In the genomic region with DNA sequence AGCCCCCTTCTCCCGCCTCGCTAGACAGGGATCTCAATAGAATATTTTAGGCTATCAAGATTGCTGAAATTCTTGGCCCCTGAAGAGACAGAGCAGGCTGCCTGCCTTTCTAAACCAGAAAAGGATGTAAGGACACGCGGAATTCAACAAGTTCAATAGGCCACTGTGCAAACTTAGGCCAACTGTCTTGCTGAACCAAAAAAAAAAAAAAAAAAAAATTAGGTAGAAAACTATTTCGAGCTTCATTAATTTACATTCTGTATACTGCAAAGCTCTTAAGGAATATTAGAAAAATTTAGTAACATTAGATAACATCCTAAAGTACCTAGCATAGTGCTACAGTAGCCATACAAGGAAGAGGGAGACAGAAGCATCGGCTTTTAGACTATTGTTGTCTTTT, we compare ENCODE assay signal across 8 mouse cellular contexts.
DNase-seq lines count a peak whose midpoint lies in the region; ATAC-seq and TF ChIP-seq lines count a peak whose summit lies in the region.

No protein-coding gene starts in this region.

- H3K27ac ChIP-seq in heart, embryonic 13.5 days (replicated peaks): peak overlapping the region; percentile 98
- no peak overlapping the region for H3K27ac ChIP-seq in ES-E14 (ENCODE audit: insufficient read depth, low read depth, low read length, poor library complexity, severe bottlenecking)
- 0 out of 2 replicates have a peak overlapping the region, but pooled peaks have one; percentile 82 for H3K27ac ChIP-seq in hindbrain, embryonic 11.5 days (ENCODE audit: low read depth, low read length)
- peak overlapping the region; percentile 96 for H3K27ac ChIP-seq in liver, postnatal 0 days (ENCODE audit: low read depth)

- H3K36me3 ChIP-seq in heart, embryonic 13.5 days: no peaks in the 10 kb centered on the region
- H3K36me3 ChIP-seq in ES-E14 (ENCODE audit: control insufficient read depth, insufficient read depth, low read length, poor library complexity, severe bottlenecking): no peaks in the 10 kb centered on the region
- no peaks in the 10 kb centered on the region for H3K36me3 ChIP-seq in hindbrain, embryonic 11.5 days (ENCODE audit: control insufficient read depth, insufficient read depth, low read length)
- no peaks in the 10 kb centered on the region for H3K36me3 ChIP-seq in liver, postnatal 0 days (replicated peaks; ENCODE audit: insufficient read depth, low read length)

- no peak for DNase-seq in heart, adult 9 months (ENCODE audit: low spot score in 2 of 2)
- no peak for DNase-seq in ES-E14 (ENCODE audit: low read depth, low spot score)
- no peak for DNase-seq in hindbrain, embryonic 11.5 days (ENCODE audit: low spot score)
- no peak for DNase-seq in liver, postnatal 0 days
- DNase-seq in adrenal gland, postnatal 36 days: no peak
- DNase-seq in ovary, postnatal 36 days (ENCODE audit: low spot score): no peak
- DNase-seq in spleen, postnatal 36 days (ENCODE audit: low spot score in 2 of 2): no peak

- TF ChIP-seq CTCF in liver, postnatal 0 days (IDR thresholded peaks at IDR 0.05; ENCODE audit: low read depth): no peak

- H3K4me2 ChIP-seq in heart, embryonic 13.5 days: peak overlapping the region; percentile 80
- peak overlapping the region; percentile 76 for H3K4me2 ChIP-seq in hindbrain, embryonic 11.5 days (replicated peaks; ENCODE audit: low read depth, low read length)
- peak overlapping the region; percentile 70 for H3K4me2 ChIP-seq in liver, postnatal 0 days (ENCODE audit: low read depth, low read length)

- H3K9me3 ChIP-seq in heart, embryonic 13.5 days: no peaks in the 10 kb centered on the region
- no peaks in the 10 kb centered on the region for H3K9me3 ChIP-seq in ES-E14 (ENCODE audit: control insufficient read depth, insufficient read depth, low read depth, low read length)
- no peaks in the 10 kb centered on the region for H3K9me3 ChIP-seq in hindbrain, embryonic 11.5 days (ENCODE audit: control insufficient read depth, low read length)
- H3K9me3 ChIP-seq in liver, postnatal 0 days (ENCODE audit: low read length): no peaks in the 10 kb centered on the region

- ATAC-seq in heart, embryonic 13.5 days (ENCODE audit: extremely low read depth, insufficient number of reproducible peaks, low FRiP score, low TSS enrichment): no peak
- ATAC-seq in hindbrain, embryonic 11.5 days (ENCODE audit: low FRiP score): no peak
- ATAC-seq in liver, postnatal 0 days: no peak

- WGBS in heart, embryonic 13.5 days: 30% methylated on average over 6 of the region's 6 CpGs
- WGBS in hindbrain, embryonic 11.5 days: 56% methylated on average over 6 of the region's 6 CpGs
- WGBS in liver, postnatal 0 days (ENCODE audit: insufficient replicate concordance): 26% methylated on average over 6 of the region's 6 CpGs

- H3K4me1 ChIP-seq in heart, embryonic 13.5 days: peaks cover 42% of the 10 kb centered on the region
- peaks cover 0 to 2% of the 10 kb centered on the region in 2 experiments; a peak in 1 of 4 replicates for H3K4me1 ChIP-seq in ES-E14 (ENCODE audit: control insufficient read depth in 2 of 2, insufficient read depth in 2 of 2, low read length in 2 of 2, poor library complexity in 1 of 2)
- peaks cover 7% of the 10 kb centered on the region; the same call in 1 of the 2 replicates for H3K4me1 ChIP-seq in hindbrain, embryonic 11.5 days (replicated peaks; ENCODE audit: control insufficient read depth, insufficient read depth, low read length)
- 0 out of 2 replicates have a peak, but pooled peaks cover 7% of the 10 kb centered on the region for H3K4me1 ChIP-seq in liver, postnatal 0 days (ENCODE audit: insufficient read depth)

- TF ChIP-seq EP300 in liver, postnatal 0 days (IDR thresholded peaks at IDR 0.05; ENCODE audit: low read depth): no peak

- H3K27me3 ChIP-seq in heart, embryonic 13.5 days (replicated peaks): no peaks in the 10 kb centered on the region
- no peaks in the 10 kb centered on the region for H3K27me3 ChIP-seq in hindbrain, embryonic 11.5 days (ENCODE audit: control insufficient read depth, insufficient read depth, low read length)
- H3K27me3 ChIP-seq in liver, postnatal 0 days (ENCODE audit: insufficient read depth, low read length): peaks cover 35% of the 10 kb centered on the region

- in situ Hi-C loops in ES-E14 (cut with MboI; ENCODE audit: low sequenced_read_pairs in 2 of 2, unreplicated experiment in 2 of 2): no loop called here

- H3K4me3 ChIP-seq in heart, embryonic 13.5 days: peak overlapping the region; percentile 89
- H3K4me3 ChIP-seq in ES-E14 (ENCODE audit: insufficient read depth in 1 of 2, low read depth in 1 of 2, low read length in 2 of 2, poor library complexity in 1 of 2, severe bottlenecking in 1 of 2): peak overlapping the region in 1 of 2 experiments; percentile 91; a peak in 1 of 4 replicates
- H3K4me3 ChIP-seq in hindbrain, embryonic 11.5 days (ENCODE audit: low read depth, low read length): peak overlapping the region; percentile 86; the same call in 1 of the 2 replicates
- peak overlapping the region; percentile 61; the same call in 1 of the 2 replicates for H3K4me3 ChIP-seq in liver, postnatal 0 days (ENCODE audit: low read depth, low read length)

- peak overlapping the region; percentile 96 for H3K9ac ChIP-seq in heart, embryonic 13.5 days
- peak overlapping the region; percentile 76; the same call in 1 of the 2 replicates for H3K9ac ChIP-seq in ES-E14 (ENCODE audit: insufficient read depth, low read depth, low read length, poor library complexity, severe bottlenecking)
- H3K9ac ChIP-seq in hindbrain, embryonic 11.5 days (ENCODE audit: low read depth, low read length): peak overlapping the region; percentile 84; the same call in 1 of the 2 replicates
- no peak overlapping the region for H3K9ac ChIP-seq in liver, postnatal 0 days (replicated peaks)

TF ChIP-seq in ES-E14, 5 proteins besides CTCF, POLR2A, EP300 and RAD21:
- TF ChIP-seq ZC3H11A (IDR thresholded peaks at IDR 0.05; ENCODE audit: borderline replicate concordance, low read depth, low read length) (no peak), CHD2 (IDR thresholded peaks at IDR 0.05; ENCODE audit: low read depth, low read length) (no peak), HCFC1 (IDR thresholded peaks at IDR 0.05; ENCODE audit: borderline replicate concordance, insufficient read depth, low read length) (no peak), ZNF384 (IDR thresholded peaks at IDR 0.05; ENCODE audit: low read depth, low read length) (peak; percentile 93), MAFK (IDR thresholded peaks at IDR 0.05; ENCODE audit: insufficient read depth, low read depth, low read length) (no peak)
